Mouse (Mus musculus): ENCODE data around the gene Eif5a2.

GRCm38 (mm10) chr3:28748151-28748550 is 32.9 kb upstream of the Eif5a2 start:
- no peak for TF ChIP-seq POLR2A (IDR thresholded peaks at IDR 0.05; ENCODE audit: insufficient read depth, low read depth, low read length)
- no peak for TF ChIP-seq CTCF (IDR thresholded peaks at IDR 0.05; ENCODE audit: insufficient read depth, low read depth, low read length)

Measured in olfactory bulb, adult 2 months (tissue).